Mouse (Mus musculus) gastrocnemius, postnatal 25 days (tissue): ENCODE measurements around the gene Mettl26. TPM values are rescaled to one million over a fixed set of nuclear protein-coding genes. Genes with fewer than 3 reads are reported as not detected.
A peak's percentile ranks its signal among the peaks of the same experiment; 100 is the strongest.

Experiments used
- DNase-seq: peaks from one replicate; pipeline ENCODE4 v3.0.0; 2022
- long read RNA-seq, 2 experiments: library from polyadenylated mRNA; stranded (forward); transcript quantifications; one replicate each; pipeline ENCODE4 v2.0.0; 2021
- total RNA-seq, 2 experiments: library from RNA; stranded (reverse); gene quantifications; 1 replicate in 1 of 2; 2 replicates in 1 of 2; pipeline ENCODE4 v1.2.3; 2021

Mettl26 gene
- 10 to 100 TPM; 31.9 to 37.0 TPM for total RNA-seq
- long read RNA-seq, experiment 1, transcript Mettl26-204 (5 exons, 1,026 nt), result minor isoform, 33 of 86 reads
- long read RNA-seq, experiment 1, transcript Mettl26-201 (6 exons, 1,243 nt), result major isoform, 45 of 86 reads
- long read RNA-seq, experiment 1, partial matches to known transcripts, result 8 of 86 reads
- long read RNA-seq, experiment 1, other reads (novel, unspliced or antisense), result 0 of 86 reads
- long read RNA-seq, experiment 2, transcript Mettl26-201 (6 exons, 1,243 nt), result major isoform, 56 of 90 reads
- long read RNA-seq, experiment 2, transcript Mettl26-204 (5 exons, 1,026 nt), result minor isoform, 30 of 90 reads
- long read RNA-seq, experiment 2, partial matches to known transcripts, result 2 of 90 reads
- long read RNA-seq, experiment 2, other reads (novel, unspliced or antisense), result 2 of 90 reads

GRCm38 (mm10) chr17:25874721-25875170 lies at the start of gene Mettl26:
TSS of gene Mettl26 (plus strand) at chr17:25875074.
- DNase-seq, result peak; percentile 80

DNA sequence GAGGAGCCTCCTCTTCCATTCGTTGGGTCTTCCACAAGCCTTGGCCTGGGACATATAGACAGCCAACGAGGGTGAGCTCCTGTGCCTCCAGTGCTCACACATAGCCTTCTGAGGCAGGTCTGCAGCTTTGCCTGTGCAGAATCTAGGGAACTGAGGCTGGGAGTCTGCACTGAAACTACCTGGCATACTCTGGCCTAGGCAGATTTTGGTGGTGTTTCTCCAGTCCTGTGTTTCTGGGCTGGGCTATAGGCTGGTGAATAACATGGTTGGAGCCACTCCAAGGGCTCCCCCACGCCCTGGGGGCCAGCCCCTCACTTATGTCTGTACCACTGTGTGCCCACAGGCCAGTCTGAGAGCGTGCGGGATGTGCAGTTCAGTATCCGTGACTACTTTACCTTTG lies 49.6 kb upstream of the Mettl26 start:
- no peak for DNase-seq

- no peak for DNase-seq
Observed at GRCm38 (mm10) chr17:25825984-25826570, 48.8 kb upstream of the Mettl26 start.

GRCm38 (mm10) chr17:25827011-25827410 lies 47.9 kb upstream of the Mettl26 start:
- no peak for DNase-seq

- no peak for DNase-seq
Observed at GRCm38 (mm10) chr17:25827546-25828222, 47.2 kb upstream of the Mettl26 start.

DNA sequence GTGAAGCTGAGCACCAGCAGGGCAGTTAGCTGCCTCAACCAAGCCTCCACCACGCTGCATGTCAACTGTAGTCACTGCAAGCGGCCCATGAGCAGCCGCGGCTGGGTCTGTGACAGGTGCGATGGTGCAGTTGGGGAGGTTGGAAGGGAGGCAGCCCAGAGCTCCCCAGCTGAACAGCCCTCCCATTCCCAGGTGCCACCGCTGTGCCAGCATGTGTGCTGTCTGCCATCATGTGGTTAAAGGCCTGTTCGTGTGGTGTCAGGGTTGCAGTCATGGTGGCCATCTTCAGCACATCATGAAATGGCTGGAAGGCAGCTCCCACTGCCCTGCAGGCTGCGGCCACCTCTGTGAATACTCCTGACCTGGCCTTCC lies 46.7 kb upstream of the Mettl26 start:
- no peak for DNase-seq

DNA sequence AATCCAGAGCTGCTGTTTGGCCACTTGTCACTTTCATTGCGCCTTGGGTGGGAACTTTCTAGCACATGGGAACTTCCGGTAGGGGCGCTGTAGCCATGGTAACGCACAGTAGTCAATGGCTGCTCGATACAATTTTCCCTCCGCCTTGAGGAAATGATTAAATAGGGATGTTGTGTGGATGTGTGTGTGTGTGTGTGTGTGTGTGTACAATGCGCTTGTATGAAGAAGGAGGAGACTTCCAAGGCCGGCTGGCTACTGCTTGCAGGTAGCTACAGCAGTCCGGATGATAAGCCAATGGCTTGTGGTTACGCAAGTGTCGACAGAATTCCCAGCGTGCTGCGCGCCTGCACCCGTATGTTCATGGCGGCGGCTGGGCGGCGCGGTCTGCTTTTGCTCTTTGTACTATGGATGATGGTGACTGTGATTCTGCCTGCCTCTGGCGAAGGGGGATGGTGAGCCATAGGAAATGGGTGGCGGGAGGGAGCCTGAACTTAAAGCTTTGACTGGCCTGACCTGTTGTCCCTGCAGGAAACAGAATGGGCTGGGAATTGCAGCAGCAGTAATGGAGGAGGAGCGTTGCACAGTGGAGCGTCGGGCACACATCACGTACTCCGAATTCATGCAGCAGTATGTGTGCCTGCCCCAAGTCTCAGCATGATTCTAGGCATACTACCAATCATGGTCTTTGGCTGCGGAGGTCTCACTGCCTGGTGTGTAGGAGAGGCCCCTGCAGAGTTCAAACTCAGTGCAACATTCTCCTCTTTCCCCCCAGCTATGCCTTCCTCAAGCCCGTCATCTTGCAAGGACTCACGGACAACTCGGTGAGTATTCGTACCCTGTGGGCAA lies 45.9 kb upstream of the Mettl26 start, which contains the start of gene Jmjd8:
Gene Jmjd8 (plus strand): TSS at position 156 of the 846 bp plus-strand sequence.
- peak; percentile 72 for DNase-seq

- DNase-seq, result no peak
Observed at GRCm38 (mm10) chr17:25829558-25830017, 45.3 kb upstream of the Mettl26 start.

DNA sequence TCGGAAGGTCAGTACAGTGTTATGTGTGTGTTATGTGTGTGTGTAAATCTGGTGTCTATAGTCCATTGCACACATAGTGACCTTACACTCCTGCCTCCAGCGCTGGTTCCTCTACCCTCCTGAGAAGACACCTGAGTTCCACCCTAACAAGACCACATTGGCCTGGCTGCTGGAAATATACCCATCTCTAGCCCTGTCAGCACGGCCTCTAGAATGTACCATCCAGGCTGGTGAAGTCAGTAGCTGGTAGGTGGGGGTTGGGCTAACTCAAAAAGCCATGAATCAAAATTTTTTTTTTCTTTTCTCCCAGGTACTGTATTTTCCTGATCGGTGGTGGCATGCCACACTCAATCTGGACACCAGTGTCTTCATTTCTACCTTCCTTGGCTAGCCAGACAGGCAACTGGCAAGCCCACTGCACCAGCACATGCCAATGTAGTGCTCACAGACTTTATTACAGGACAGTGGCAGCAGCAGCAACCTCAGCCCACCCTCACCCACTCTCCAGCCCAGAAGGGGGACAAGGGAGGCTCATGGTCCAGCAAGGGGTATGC lies 44.6 kb upstream of the Mettl26 start:
- no peak for DNase-seq

DNA sequence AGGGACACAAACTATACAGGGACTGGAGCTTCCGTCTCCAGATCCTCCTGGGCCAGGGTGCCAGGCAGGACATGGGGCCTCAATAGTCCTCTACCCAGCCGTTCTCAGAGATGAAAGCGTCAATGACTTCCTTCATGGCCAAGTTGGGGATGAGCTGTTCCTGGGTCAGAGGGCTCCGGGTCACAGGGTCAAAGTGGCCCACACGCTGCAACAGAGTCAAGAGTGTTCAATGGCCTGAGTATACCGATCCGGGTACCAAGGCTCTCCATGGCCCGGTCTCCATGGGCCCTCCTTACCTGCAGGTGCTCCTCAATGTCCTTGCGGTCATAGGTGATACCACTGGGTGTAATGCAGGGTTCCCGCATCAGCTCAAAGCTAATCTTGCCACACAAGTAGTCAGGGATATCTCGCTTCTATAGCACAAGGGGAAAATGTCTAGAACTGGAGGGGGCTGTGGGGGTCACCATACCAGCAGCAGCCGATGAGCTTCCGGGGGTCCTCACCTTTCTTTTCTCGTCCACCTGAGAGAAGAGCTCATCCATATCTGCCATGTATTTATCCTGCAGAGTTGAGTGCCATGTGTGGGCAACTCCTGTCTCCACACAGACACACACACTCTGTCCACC lies 44.0 kb upstream of the Mettl26 start:
- no peak for DNase-seq

GRCm38 (mm10) chr17:25831451-25832281 lies 43.2 kb upstream of the Mettl26 start:
- no peak for DNase-seq

DNA sequence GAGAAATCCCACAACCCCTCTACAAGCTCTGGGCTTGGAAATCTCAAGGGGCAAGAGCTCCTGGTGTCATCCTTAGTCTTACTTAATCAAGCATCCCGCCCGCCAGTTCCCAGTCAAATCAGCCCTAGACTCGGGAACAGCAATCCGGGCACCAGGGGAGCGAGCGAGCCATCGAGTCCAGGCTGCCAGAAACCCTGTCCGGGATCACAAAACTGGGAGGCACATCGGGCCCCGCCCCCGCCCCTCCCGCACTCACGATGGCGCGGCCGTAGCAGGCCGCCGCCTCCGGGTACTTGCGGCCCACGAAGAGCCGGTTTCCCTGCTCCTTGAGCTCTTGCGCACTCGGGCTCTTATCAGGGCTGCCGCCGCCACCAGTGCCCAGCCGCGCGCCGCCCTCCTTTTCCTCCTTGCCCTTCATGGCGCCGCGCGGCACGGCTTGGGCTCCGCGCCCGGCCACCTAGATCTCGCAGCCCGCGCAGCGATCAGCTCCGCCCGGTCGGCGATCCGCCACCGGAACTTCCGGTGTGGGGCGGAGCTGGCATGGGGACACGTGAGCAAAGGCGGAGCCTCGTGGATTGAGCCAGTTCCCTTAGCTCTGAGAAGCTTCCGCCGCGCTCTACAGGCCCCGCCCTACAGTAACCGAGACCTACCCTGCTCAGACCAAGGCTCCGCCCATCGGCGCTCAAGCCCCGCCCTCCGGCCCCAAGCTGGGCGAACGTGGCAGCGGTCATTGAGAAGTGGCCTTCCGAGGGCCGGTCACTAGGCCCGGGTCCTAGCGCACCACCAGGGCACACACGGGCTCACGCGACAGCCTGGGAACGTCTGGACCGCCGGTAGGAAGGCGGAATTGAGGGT lies 42.2 kb upstream of the Mettl26 start:
- peak; percentile 99 for DNase-seq

DNA sequence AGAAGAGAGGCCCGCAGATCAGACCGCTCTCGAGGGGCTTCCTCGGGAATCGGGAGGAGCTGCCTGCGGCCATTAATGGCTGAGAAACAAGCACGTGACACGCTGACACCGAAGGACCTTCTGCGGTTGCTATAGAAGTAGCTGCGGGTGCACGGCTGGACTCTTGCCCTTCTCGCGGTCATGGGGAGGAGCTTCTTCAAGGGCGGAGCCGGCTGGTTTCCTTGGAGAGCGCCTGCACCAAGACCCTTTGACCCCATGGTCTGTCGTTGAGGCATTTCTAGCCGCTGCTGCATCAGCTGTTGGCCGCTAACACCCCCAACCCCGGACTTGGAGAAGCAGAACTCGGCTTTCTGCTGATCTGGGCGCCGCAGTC lies 41.6 kb upstream of the Mettl26 start, which contains the start of gene Stub1:
Gene Stub1 (minus strand): TSS at position 114 of the 373 bp plus-strand sequence.
- DNase-seq, result peak; percentile 91

- no peak for DNase-seq
Observed at GRCm38 (mm10) chr17:25833961-25834594, 40.8 kb upstream of the Mettl26 start.

- no peak for DNase-seq
Observed at GRCm38 (mm10) chr17:25834595-25835222, 40.2 kb upstream of the Mettl26 start.

DNA sequence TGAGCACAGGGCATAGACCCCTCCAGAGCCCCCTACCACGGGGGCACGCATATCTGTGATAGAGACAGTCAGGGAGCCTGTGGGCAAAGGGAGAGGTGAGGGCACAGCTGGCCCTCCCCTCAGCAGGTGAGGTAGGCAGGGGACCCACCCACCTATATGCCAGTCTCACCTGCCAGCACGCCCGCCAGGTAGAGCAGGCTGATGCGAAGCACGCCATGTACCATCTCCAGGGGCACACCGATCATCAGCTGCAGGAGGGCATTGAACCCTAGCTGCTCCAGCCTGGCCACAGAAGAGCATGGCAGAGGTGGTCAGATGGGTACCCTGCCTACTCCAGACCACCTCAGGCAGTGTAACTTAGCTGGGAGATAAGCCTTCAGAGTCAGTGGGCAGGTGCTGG lies 39.6 kb upstream of the Mettl26 start:
- DNase-seq, result no peak

- DNase-seq, result no peak
Observed at GRCm38 (mm10) chr17:25835816-25836215, 39.1 kb upstream of the Mettl26 start.

DNA sequence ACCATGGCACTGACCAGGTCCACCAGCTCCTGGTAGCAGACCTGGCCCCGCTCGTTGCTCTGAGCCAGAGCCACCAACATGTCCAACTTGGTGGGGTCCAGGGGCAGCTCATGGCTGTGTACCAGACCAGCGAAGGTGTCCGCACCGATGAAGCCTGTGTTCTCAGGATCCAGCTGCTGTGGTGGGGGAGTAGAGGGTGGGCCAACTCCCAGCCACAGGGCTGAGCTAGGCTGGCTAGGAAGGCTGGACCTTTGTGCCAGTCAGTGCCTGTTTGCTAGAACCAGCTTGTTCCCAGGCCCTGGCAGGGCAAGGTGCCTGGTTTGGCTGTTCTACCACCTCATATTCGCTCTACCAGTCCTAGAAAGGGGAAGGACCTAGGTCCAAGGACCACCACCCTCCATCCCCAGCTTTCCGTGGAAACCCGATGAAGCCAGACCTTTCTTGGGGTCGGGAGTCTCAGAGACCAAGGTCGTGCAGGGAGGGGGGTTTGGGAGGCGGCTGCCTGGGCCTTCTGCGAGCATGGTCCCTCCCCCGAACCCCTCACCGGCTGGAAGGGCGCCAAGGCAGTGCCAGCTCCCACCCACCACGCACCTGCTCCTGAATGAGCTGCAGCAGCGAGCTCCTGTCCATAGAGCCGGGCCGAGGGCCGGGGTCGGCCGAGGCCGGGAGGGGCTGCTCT lies 38.3 kb upstream of the Mettl26 start:
- no peak for DNase-seq
